Mouse (Mus musculus) midbrain, embryonic 13.5 days (tissue): ENCODE data around the gene Ranbp1. TPM values are rescaled to one million over a fixed set of nuclear protein-coding genes. Genes with fewer than 3 reads are reported as not detected.

Source experiments
- ATAC-seq: fragments of 200-750 bp; cut with Nextera tagmentation; 2 replicates; pipeline ENCODE4 v1.8.0; 2017; ENCODE audit warnings: mild to moderate bottlenecking, moderate TSS enrichment, moderate library complexity
- H3K27ac ChIP-seq: fragments of 300-500 bp; sonication (generic); 2 replicates; pipeline ENCODE4 v1.5.1; 2015; ENCODE audit warnings: inconsistent platforms, mild to moderate bottlenecking, moderate library complexity
- H3K27me3 ChIP-seq: fragments of 300-500 bp; sonication (generic); 2 replicates; pipeline ENCODE4 v1.6.1; 2015; ENCODE audit warnings: mild to moderate bottlenecking, inconsistent platforms
- H3K36me3 ChIP-seq: fragments of 300-500 bp; sonication (generic); 2 replicates; pipeline ENCODE4 v1.6.1; 2015; ENCODE audit warnings: mild to moderate bottlenecking, inconsistent platforms
- H3K4me1 ChIP-seq: fragments of 300-500 bp; sonication (generic); replicated peaks from 2 replicates; pipeline ENCODE4 v1.6.1; 2015; ENCODE audit warnings: inconsistent platforms
- H3K4me2 ChIP-seq: fragments of 300-500 bp; sonication (generic); replicated peaks from 2 replicates; pipeline ENCODE4 v1.6.1; 2015; ENCODE audit warnings: moderate library complexity, mild to moderate bottlenecking, inconsistent platforms
- H3K4me3 ChIP-seq: fragments of 300-500 bp; sonication (generic); replicated peaks from 2 replicates; pipeline ENCODE4 v1.5.1; 2015; ENCODE audit warnings: mild to moderate bottlenecking, inconsistent platforms
- H3K9ac ChIP-seq: fragments of 300-500 bp; sonication (generic); replicated peaks from 2 replicates; pipeline ENCODE4 v1.6.1; 2015; ENCODE audit warnings: mild to moderate bottlenecking, inconsistent platforms
- H3K9me3 ChIP-seq: fragments of 300-500 bp; sonication (generic); 2 replicates; pipeline ENCODE4 v1.6.1; 2016; ENCODE audit warnings: mild to moderate bottlenecking, inconsistent platforms
- WGBS: fragments of 180-500 bp; shearing (Covaris S2); methylation state at CpG from one replicate; pipeline ENCODE4 v1.1.7; 2015; 5-methylcytosine and 5-hydroxymethylcytosine counted together
- polyA plus RNA-seq: library from polyadenylated mRNA; unstranded; fragments of >200 nt; fragmentation: Nextera tagmentation; extraction: Ambion mirVana; gene quantifications from 2 replicates; pipeline ENCODE4 v1.2.1, GENCODE M21; 2015

The Ranbp1 gene
- polyA plus RNA-seq, 1 experiment from 2014 or later = 519 TPM

DNA sequence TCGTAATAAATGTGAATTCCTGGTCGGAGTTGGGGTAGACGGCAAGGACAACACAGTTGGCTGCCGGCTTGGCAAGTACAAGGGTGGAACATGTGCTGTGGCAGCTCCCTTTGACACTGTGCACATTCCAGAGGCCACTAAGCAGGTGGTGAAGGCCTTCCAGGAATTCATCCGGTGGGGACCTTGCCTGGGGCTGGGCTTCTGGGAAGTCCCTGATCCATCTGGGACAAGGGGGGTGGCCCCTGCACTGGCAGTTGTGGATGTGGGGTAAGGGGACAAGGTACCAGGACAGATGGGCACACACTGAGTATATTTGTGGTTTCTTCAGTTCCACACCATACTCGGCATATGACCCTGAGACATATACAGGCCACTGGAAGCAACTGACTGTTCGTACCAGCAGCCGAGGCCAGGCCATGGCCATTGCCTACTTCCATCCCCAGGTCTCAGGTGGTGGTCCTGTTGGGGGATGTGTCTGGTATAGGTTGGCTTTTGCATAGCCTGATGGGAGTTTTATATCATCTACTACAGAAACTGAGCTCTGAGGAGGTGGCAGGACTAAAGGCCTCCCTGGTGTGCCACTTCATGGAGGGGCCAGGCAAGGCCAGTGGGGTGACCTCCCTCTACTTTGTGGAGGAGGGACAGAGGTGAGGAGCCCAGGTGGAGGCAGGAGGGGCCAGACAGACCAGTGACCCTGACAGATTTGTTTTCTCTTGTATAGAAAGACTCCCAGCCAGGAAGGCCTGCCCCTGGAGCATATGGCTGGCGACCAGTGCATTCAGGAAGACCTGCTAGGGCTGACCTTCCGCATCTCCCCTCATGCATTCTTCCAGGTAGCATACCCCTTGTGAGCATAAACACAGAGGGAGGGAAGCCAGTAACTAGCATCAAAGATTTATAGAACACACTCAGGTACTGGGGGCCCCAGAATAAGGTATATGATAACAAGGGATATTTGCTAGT, 2.6 kb upstream of the Ranbp1 start:
- peak overlapping the region; percentile 87 for H3K9ac ChIP-seq
- no peaks in the 10 kb centered on the region for H3K27me3 ChIP-seq
- WGBS = 61% methylated on average over 10 of the region's 10 CpGs
- H3K4me2 ChIP-seq = peak overlapping the region; percentile 90
- H3K36me3 ChIP-seq = peaks cover 63% of the 10 kb centered on the region
- ATAC-seq = no peak
- no peaks in the 10 kb centered on the region for H3K9me3 ChIP-seq
- H3K27ac ChIP-seq = no peak overlapping the region
- H3K4me1 ChIP-seq = peaks cover 43% of the 10 kb centered on the region
- H3K4me3 ChIP-seq = peak overlapping the region; percentile 94

DNA sequence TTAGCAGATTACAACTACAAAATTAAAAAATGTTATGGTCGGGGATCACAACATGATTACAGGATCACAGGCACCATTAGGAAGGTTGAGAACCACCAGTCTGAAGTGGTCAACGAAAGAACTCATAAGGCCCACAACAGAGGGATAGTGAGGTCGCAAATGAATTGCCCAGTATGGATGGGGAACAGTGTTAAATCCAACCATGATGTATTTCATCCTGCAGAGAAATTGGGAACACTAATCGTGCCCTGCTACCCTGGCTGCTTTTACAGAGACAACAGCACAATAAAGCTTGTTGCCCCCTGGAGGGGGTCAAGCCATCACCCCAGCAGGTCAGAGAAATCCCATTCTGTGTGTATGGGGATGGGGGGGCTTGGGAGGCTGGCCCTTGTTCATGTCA, 1.7 kb upstream of the Ranbp1 start:
- Histone ChIP-seq H3K4me1 (peaks cover 50% of the 10 kb centered on the region), H3K27me3 (no peaks in the 10 kb centered on the region), H3K9me3 (no peaks in the 10 kb centered on the region), H3K4me3 (peak overlapping the region; percentile 94), H3K9ac (peak overlapping the region; percentile 87), H3K4me2 (peak overlapping the region; percentile 90), H3K27ac (no peak overlapping the region), H3K36me3 (peaks cover 64% of the 10 kb centered on the region)
- ATAC-seq = no peak
- WGBS = 47% methylated on average over 4 of the region's 4 CpGs

DNA sequence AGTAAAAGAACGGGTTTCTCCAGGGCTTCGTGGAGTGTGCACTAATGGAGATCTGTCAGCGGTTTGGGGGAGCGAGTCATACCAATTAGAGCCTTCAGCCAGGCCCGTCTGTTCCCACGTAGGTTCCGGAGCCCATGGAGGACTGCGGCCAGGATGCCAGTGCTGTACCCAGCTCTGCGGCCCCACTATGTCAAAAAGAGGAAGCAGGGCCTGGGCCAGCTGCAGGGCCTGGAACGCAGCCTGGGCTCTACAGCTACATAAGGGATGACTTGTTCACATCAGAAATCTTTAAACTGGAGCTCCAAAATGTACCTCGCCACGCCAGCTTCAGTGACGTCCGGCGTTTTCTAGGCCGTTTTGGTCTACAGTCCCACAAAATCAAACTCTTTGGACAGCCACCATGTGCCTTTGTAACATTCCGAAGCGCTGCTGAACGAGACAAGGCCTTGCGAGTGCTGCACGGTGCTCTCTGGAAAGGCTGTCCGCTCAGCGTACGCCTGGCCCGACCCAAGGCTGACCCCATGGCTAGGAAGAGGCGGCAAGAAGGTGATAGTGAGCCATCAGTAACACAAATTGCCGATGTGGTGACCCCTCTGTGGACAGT, 934 bp upstream of the Ranbp1 start:
- peaks cover 64% of the 10 kb centered on the region for H3K36me3 ChIP-seq
- peak; percentile 32 for ATAC-seq
- WGBS = 6% methylated on average over 27 of the region's 27 CpGs

DNA sequence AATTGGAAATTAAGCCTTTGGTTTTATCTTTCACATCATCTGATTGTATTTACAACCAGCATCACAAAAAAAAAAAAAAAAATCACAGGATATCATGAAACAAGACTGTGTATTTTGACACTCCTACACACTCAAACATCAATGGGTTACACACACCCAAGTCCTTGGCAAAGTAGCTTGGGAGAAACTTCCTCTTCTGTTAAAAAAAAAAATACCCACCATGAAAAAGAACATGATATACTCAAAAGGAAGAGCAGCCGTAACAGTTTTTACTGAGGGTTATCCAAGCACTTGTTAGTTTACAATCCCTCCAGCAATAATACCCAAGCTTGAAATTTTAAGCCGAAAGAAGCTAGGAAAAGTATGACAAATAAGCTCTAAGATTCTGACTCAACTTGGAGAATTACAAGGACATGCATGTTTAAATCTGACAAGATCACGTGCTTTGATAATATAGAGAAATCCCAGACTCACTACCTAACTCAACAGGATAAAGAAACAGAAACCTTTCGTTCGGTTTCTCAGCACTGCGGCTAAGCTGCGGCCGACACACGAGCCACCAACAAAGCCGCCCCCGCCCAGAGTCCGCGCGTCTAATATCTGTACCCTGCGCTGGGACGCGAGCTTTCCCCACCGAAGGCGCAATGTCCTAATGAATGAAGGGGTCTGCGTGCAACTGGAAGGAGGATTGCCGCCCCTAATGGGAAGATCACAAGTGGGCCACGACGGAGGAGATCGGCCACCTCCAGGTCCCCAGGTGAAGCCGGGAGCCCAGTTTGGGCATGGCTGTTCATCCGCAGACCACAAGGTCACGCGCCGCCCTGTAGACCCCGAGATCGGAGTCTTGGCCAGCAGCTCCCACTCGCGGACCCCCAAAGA, 772 bp downstream of the Ranbp1 start:
- no peak for ATAC-seq
- Histone ChIP-seq H3K4me3 (peak overlapping the region; percentile 94), H3K36me3 (peaks cover 64% of the 10 kb centered on the region), H3K4me1 (peaks cover 50% of the 10 kb centered on the region), H3K9ac (peak overlapping the region; percentile 87), H3K4me2 (peak overlapping the region; percentile 90), H3K27ac (peak overlapping the region; percentile 89), H3K27me3 (no peaks in the 10 kb centered on the region), H3K9me3 (no peaks in the 10 kb centered on the region)
- WGBS = under 1% methylated on average over 33 of the region's 33 CpGs

More for the DNA sequence above, 934 bp upstream of the Ranbp1 start:
- H3K27me3 ChIP-seq = no peaks in the 10 kb centered on the region
- peak overlapping the region; percentile 87 for H3K9ac ChIP-seq
- peak overlapping the region; percentile 90 for H3K4me2 ChIP-seq
- peak overlapping the region; percentile 94 for H3K4me3 ChIP-seq
- H3K4me1 ChIP-seq = peaks cover 50% of the 10 kb centered on the region
- no peaks in the 10 kb centered on the region for H3K9me3 ChIP-seq
- peak overlapping the region; percentile 89 for H3K27ac ChIP-seq

DNA sequence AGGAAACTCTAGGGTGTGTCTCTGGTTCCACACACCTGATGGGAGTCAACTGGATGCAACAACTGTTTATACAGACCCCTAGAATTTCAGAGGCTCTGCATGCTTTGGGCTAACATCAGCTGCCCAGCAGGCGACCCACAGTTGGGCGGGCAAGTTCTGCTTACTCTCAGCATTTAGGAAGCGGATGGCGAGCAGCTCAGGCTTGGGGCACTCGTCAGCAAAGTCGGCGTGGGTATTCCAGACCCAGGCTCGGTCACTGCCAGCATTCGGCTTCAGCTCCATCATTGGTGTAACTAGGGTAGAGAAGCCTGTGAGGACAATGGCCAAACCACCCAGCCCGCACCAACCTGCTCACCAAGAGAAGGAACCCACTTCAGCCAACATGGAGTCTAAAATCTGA, 7.0 kb downstream of the Ranbp1 start:
- WGBS = 90% methylated on average over 10 of the region's 10 CpGs
- H3K27me3 ChIP-seq = no peaks in the 10 kb centered on the region
- peaks cover 12% of the 10 kb centered on the region for H3K4me1 ChIP-seq
- no peak overlapping the region for H3K4me3 ChIP-seq
- H3K36me3 ChIP-seq = peaks cover 85% of the 10 kb centered on the region
- no peak overlapping the region for H3K4me2 ChIP-seq
- H3K9me3 ChIP-seq = no peaks in the 10 kb centered on the region
- H3K9ac ChIP-seq = no peak overlapping the region
- ATAC-seq = no peak
- H3K27ac ChIP-seq = no peak overlapping the region

DNA sequence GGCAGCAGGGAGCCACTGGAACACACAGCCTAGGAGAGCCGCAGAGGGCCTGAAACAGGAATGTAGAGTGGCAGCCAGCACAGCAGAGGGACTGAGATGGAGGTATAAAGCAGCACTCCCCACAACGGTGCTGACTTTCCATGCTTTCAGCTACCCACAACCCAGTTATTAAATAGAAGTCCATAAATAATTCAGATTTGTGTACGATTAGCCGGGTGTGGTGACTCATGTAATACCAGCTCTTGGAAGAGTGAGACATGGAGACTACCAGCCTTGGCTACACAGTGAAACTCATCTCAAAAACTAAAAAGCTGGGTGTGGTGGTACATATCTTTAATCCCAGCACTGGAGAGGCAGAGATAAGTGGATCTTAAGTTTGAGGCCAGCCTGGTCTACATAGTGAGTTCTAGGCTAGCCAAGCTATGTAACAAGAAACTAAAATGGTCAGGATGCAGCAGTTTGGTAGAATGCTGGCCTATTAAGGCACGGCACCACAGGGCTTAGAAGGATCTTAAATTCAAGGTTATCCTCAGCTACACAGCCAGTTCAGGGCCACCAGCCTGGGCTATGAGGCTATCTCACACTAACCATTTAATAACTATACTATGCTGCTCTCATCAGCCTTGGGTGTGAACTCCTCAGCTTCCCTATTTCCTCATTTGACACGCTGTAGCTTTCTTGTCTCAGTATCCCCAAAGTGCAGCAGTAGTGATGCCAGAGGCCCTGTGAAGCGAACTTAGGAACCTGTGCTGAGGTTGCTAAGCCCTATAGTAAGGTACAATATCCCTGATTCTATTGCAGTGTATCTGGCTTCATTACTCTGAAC, 11.6 kb downstream of the Ranbp1 start:
- no peak overlapping the region for H3K4me2 ChIP-seq
- H3K4me1 ChIP-seq = peaks cover 30% of the 10 kb centered on the region
- ATAC-seq = no peak
- H3K27ac ChIP-seq = peak overlapping the region; percentile 95
- peaks cover 38% of the 10 kb centered on the region for H3K36me3 ChIP-seq
- 75% methylated on average over 7 of the region's 7 CpGs for WGBS
- no peaks in the 10 kb centered on the region for H3K9me3 ChIP-seq
- H3K9ac ChIP-seq = 0 out of 2 replicates have a peak overlapping the region, but pooled peaks have one; percentile 92
- no peak overlapping the region for H3K4me3 ChIP-seq
- no peaks in the 10 kb centered on the region for H3K27me3 ChIP-seq

DNA sequence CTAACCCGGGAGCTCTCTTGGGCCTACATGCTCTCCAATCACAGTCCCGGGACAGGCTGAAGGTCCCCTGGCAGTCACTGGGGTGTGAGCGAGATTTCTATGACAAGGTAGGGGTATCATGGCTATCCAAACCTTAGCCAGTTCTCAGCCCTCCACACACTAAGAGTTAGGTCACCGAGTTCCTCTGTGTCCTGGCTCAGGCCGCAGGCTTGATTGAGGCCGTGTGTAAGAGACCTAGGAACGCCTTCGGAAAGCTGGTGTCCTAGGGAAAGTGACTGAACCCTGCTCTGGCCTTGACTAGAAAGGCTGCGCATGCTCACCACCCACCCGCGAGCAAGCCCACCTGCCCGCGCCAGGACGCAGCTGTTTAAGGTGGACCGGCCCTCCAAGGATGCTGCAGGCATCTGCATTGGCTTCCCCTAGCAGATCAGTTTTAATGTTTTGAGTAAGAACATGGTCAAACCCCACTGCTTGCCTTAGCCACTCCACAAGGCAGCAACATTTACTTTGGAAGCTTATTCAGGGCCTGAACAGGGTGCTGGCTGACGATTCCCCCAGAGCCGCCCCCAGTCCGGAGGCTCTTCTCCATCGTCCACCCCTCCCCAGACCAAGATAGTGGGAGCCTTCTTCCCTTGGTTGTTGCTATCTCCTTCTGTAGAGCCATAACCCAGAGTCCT, 13.0 kb downstream of the Ranbp1 start:
- Histone ChIP-seq H3K27me3 (no peaks in the 10 kb centered on the region), H3K36me3 (peaks cover 25% of the 10 kb centered on the region), H3K27ac (peak overlapping the region; percentile 95), H3K4me1 (peaks cover 38% of the 10 kb centered on the region), H3K4me3 (peak overlapping the region; percentile 87), H3K9ac (peak overlapping the region; percentile 92), H3K9me3 (no peaks in the 10 kb centered on the region), H3K4me2 (peak overlapping the region; percentile 87)
- peak; percentile 80 for ATAC-seq
- WGBS = 3% methylated on average over 19 of the region's 19 CpGs

DNA sequence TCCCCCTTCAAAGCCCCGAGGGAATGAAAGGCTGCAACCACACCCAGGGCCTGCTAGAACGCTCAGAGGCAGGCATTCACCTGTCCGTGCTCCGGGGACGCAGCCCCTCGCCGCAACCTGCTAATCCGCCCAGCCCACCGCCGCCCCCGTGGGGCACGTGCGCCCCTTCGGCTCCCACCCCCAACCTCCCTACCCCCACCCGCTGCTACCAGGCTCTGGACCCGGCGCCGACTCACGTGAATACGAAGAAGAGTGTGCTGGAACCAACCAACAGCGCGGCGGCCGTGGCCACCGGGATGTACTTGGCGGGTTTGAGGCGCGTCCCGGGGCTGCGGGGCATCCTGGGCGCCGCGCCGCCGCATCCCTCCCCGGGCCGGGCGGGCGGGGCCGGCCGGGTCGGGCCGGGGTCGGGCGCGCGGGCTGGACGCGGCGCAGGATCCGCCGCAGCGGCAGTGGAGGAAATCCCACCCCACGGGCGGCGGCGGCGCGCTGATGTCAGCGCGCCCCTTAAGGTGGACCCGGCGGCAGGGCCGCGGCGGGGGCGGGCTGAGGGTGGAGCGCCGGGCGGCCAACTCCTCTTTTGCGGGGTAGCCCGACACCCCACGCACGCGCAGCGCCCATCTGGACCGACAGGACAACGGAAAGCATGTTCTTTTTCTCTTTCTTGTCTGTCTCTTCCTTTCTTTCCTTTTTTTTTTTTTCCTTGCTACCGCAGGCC, 13.7 kb downstream of the Ranbp1 start, which contains the start of gene Zdhhc8:
Gene Zdhhc8 (minus strand): TSS at position 466 of the 718 bp plus-strand sequence.
- Histone ChIP-seq H3K4me1 (peaks cover 43% of the 10 kb centered on the region), H3K27me3 (no peaks in the 10 kb centered on the region), H3K4me2 (peak within 1 kb of the TSS; percentile 87), H3K4me3 (peak within 1 kb of the TSS; percentile 87), H3K27ac (peak within 1 kb of the TSS; percentile 95), H3K9me3 (no peaks in the 10 kb centered on the region), H3K36me3 (peaks cover 18% of the 10 kb centered on the region), H3K9ac (peak within 1 kb of the TSS; percentile 92)
- peak; percentile 85 for ATAC-seq
- under 1% methylated on average over 57 of the region's 79 CpGs for WGBS

DNA sequence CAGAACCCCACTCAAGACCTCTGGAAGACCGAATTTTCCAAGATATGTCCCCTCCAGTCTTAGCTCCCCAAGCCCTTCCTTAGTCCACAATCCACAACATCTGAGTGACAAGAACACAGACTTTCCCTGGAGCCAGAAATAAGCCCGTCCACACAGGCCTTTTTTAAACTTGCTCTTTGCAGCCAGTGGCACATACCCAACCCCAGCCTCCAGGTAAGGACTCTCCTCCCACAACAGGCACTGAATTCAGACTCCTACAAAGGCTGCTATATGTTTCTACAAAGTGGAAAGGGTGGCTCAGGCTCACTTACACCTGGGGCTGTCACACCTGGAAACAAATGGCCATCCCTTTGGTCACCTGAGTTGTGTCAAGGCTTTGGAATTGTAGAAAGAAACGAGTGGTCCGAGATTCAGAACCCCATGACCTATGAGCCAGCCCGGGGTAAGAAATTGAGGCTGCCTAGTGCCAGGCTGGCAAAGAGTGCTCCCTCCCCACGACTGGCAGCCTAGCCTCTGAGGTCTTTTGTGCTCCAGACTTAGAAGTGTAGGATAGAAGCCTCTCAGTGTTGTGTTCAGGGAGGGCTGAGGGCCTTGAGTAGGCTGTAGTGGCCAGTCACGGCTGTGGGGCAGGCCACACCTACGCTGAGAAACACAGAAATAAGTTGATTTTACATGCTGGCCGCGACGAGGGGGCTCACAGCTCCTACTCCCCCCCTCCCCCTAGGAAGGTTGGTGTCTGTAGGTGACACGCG, 14.4 kb downstream of the Ranbp1 start:
- peaks cover 49% of the 10 kb centered on the region for H3K4me1 ChIP-seq
- H3K27ac ChIP-seq = peak overlapping the region; percentile 95
- H3K27me3 ChIP-seq = no peaks in the 10 kb centered on the region
- peak overlapping the region; percentile 87 for H3K4me3 ChIP-seq
- WGBS = 21% methylated on average over 13 of the region's 13 CpGs
- no peaks in the 10 kb centered on the region for H3K9me3 ChIP-seq
- ATAC-seq = peak; percentile 42
- H3K9ac ChIP-seq = peak overlapping the region; percentile 92
- H3K4me2 ChIP-seq = peak overlapping the region; percentile 87
- peaks cover 12% of the 10 kb centered on the region for H3K36me3 ChIP-seq
